Mouse (Mus musculus): ENCODE data around the gene 2010111I01Rik. TPM values are rescaled to one million over a fixed set of nuclear protein-coding genes. Genes with fewer than 3 reads are reported as not detected.

Gene 2010111I01Rik
- total RNA-seq, 1 experiment: 58.3 TPM

GRCm38 (mm10) chr13:63010345-63011090 is 45.8 kb downstream of the 2010111I01Rik start:
- in situ Hi-C loops (cut with MboI; ENCODE audit: low sequenced_read_pairs in 2 of 2, unreplicated experiment in 2 of 2): no loop called here
- no peak for DNase-seq (ENCODE audit: low read depth, low spot score)
- TF ChIP-seq HCFC1 (IDR thresholded peaks at IDR 0.05; ENCODE audit: borderline replicate concordance, insufficient read depth, low read length): no peak
- TF ChIP-seq ZC3H11A (IDR thresholded peaks at IDR 0.05; ENCODE audit: borderline replicate concordance, low read depth, low read length): no peak
- no peak for TF ChIP-seq MAFK (IDR thresholded peaks at IDR 0.05; ENCODE audit: insufficient read depth, low read depth, low read length)
- TF ChIP-seq ZNF384 (IDR thresholded peaks at IDR 0.05; ENCODE audit: low read depth, low read length): no peak
- TF ChIP-seq CHD2 (IDR thresholded peaks at IDR 0.05; ENCODE audit: low read depth, low read length): no peak
- H3K27ac ChIP-seq (ENCODE audit: insufficient read depth, low read depth, low read length, poor library complexity, severe bottlenecking): no peak overlapping the region
- H3K4me1 ChIP-seq (ENCODE audit: control insufficient read depth in 2 of 2, insufficient read depth in 2 of 2, low read length in 2 of 2, poor library complexity in 1 of 2): no peaks in the 10 kb centered on the region
- H3K9me3 ChIP-seq (ENCODE audit: control insufficient read depth, insufficient read depth, low read depth, low read length): no peaks in the 10 kb centered on the region
- no peak overlapping the region for H3K4me3 ChIP-seq (ENCODE audit: insufficient read depth in 1 of 2, low read depth in 1 of 2, low read length in 2 of 2, poor library complexity in 1 of 2, severe bottlenecking in 1 of 2)
- H3K36me3 ChIP-seq (ENCODE audit: control insufficient read depth, insufficient read depth, low read length, poor library complexity, severe bottlenecking): no peaks in the 10 kb centered on the region
- H3K9ac ChIP-seq (ENCODE audit: insufficient read depth, low read depth, low read length, poor library complexity, severe bottlenecking): no peak overlapping the region

- no peak overlapping the region for H3K4me3 ChIP-seq (ENCODE audit: insufficient read depth in 1 of 2, low read depth in 1 of 2, low read length in 2 of 2, poor library complexity in 1 of 2, severe bottlenecking in 1 of 2)
- no peak overlapping the region for H3K9ac ChIP-seq (ENCODE audit: insufficient read depth, low read depth, low read length, poor library complexity, severe bottlenecking)
- H3K4me1 ChIP-seq (ENCODE audit: control insufficient read depth in 2 of 2, insufficient read depth in 2 of 2, low read length in 2 of 2, poor library complexity in 1 of 2): no peaks in the 10 kb centered on the region
- DNase-seq (ENCODE audit: low read depth, low spot score): no peak
- H3K36me3 ChIP-seq (ENCODE audit: control insufficient read depth, insufficient read depth, low read length, poor library complexity, severe bottlenecking): no peaks in the 10 kb centered on the region
- no peak overlapping the region for H3K27ac ChIP-seq (ENCODE audit: insufficient read depth, low read depth, low read length, poor library complexity, severe bottlenecking)
- in situ Hi-C loops (cut with MboI; ENCODE audit: low sequenced_read_pairs in 2 of 2, unreplicated experiment in 2 of 2): no loop called here
- TF ChIP-seq CHD2 (IDR thresholded peaks at IDR 0.05; ENCODE audit: low read depth, low read length) (no peak), HCFC1 (IDR thresholded peaks at IDR 0.05; ENCODE audit: borderline replicate concordance, insufficient read depth, low read length) (no peak), MAFK (IDR thresholded peaks at IDR 0.05; ENCODE audit: insufficient read depth, low read depth, low read length) (no peak), ZC3H11A (IDR thresholded peaks at IDR 0.05; ENCODE audit: borderline replicate concordance, low read depth, low read length) (no peak), ZNF384 (IDR thresholded peaks at IDR 0.05; ENCODE audit: low read depth, low read length) (no peak)
- H3K9me3 ChIP-seq (ENCODE audit: control insufficient read depth, insufficient read depth, low read depth, low read length): no peaks in the 10 kb centered on the region
Observed at GRCm38 (mm10) chr13:63014353-63014752, 49.7 kb downstream of the 2010111I01Rik start.

GRCm38 (mm10) chr13:63015362-63015761 is 50.7 kb downstream of the 2010111I01Rik start:
- H3K4me3 ChIP-seq (ENCODE audit: insufficient read depth in 1 of 2, low read depth in 1 of 2, low read length in 2 of 2, poor library complexity in 1 of 2, severe bottlenecking in 1 of 2): no peak overlapping the region
- no peaks in the 10 kb centered on the region for H3K36me3 ChIP-seq (ENCODE audit: control insufficient read depth, insufficient read depth, low read length, poor library complexity, severe bottlenecking)
- no peak for DNase-seq (ENCODE audit: low read depth, low spot score)
- no peak overlapping the region for H3K27ac ChIP-seq (ENCODE audit: insufficient read depth, low read depth, low read length, poor library complexity, severe bottlenecking)
- TF ChIP-seq ZC3H11A (IDR thresholded peaks at IDR 0.05; ENCODE audit: borderline replicate concordance, low read depth, low read length): no peak
- no peak for TF ChIP-seq ZNF384 (IDR thresholded peaks at IDR 0.05; ENCODE audit: low read depth, low read length)
- no peak for TF ChIP-seq HCFC1 (IDR thresholded peaks at IDR 0.05; ENCODE audit: borderline replicate concordance, insufficient read depth, low read length)
- no peak for TF ChIP-seq CHD2 (IDR thresholded peaks at IDR 0.05; ENCODE audit: low read depth, low read length)
- TF ChIP-seq MAFK (IDR thresholded peaks at IDR 0.05; ENCODE audit: insufficient read depth, low read depth, low read length): no peak
- in situ Hi-C loops (cut with MboI; ENCODE audit: low sequenced_read_pairs in 2 of 2, unreplicated experiment in 2 of 2): no loop called here
- no peaks in the 10 kb centered on the region for H3K9me3 ChIP-seq (ENCODE audit: control insufficient read depth, insufficient read depth, low read depth, low read length)
- no peaks in the 10 kb centered on the region for H3K4me1 ChIP-seq (ENCODE audit: control insufficient read depth in 2 of 2, insufficient read depth in 2 of 2, low read length in 2 of 2, poor library complexity in 1 of 2)
- no peak overlapping the region for H3K9ac ChIP-seq (ENCODE audit: insufficient read depth, low read depth, low read length, poor library complexity, severe bottlenecking)

- in situ Hi-C loops (cut with MboI; ENCODE audit: low sequenced_read_pairs in 2 of 2, unreplicated experiment in 2 of 2): no loop called here
- TF ChIP-seq ZC3H11A (IDR thresholded peaks at IDR 0.05; ENCODE audit: borderline replicate concordance, low read depth, low read length): no peak
- TF ChIP-seq CHD2 (IDR thresholded peaks at IDR 0.05; ENCODE audit: low read depth, low read length): no peak
- TF ChIP-seq MAFK (IDR thresholded peaks at IDR 0.05; ENCODE audit: insufficient read depth, low read depth, low read length): no peak
- TF ChIP-seq HCFC1 (IDR thresholded peaks at IDR 0.05; ENCODE audit: borderline replicate concordance, insufficient read depth, low read length): no peak
- TF ChIP-seq ZNF384 (IDR thresholded peaks at IDR 0.05; ENCODE audit: low read depth, low read length): no peak
- no peaks in the 10 kb centered on the region for H3K36me3 ChIP-seq (ENCODE audit: control insufficient read depth, insufficient read depth, low read length, poor library complexity, severe bottlenecking)
- DNase-seq (ENCODE audit: low read depth, low spot score): no peak
- H3K9ac ChIP-seq (ENCODE audit: insufficient read depth, low read depth, low read length, poor library complexity, severe bottlenecking): no peak overlapping the region
- H3K4me1 ChIP-seq (ENCODE audit: control insufficient read depth in 2 of 2, insufficient read depth in 2 of 2, low read length in 2 of 2, poor library complexity in 1 of 2): no peaks in the 10 kb centered on the region
- H3K4me3 ChIP-seq (ENCODE audit: insufficient read depth in 1 of 2, low read depth in 1 of 2, low read length in 2 of 2, poor library complexity in 1 of 2, severe bottlenecking in 1 of 2): no peak overlapping the region
- no peaks in the 10 kb centered on the region for H3K9me3 ChIP-seq (ENCODE audit: control insufficient read depth, insufficient read depth, low read depth, low read length)
- no peak overlapping the region for H3K27ac ChIP-seq (ENCODE audit: insufficient read depth, low read depth, low read length, poor library complexity, severe bottlenecking)
Observed at GRCm38 (mm10) chr13:63016056-63016455, 51.4 kb downstream of the 2010111I01Rik start.
